Mouse (Mus musculus) embryonic facial prominence, embryonic 15.5 days (tissue): ENCODE measurements at regions not wholly inside any gene's neighbourhood (a gene's known extent, or its start where the extent isn't known, plus 50 kb on each side); places are given as distances from the start of the nearest gene placed in this dataset.
"Not testable (repeated sequence)": the region's sequence is repeated elsewhere in the genome, so short reads cannot be mapped to it uniquely, and the experiment has no call there.

Source experiments
- ATAC-seq: fragments of 200-750 bp; cut with Nextera tagmentation; 2 replicates; pipeline ENCODE4 v1.8.0; 2017; ENCODE audit warnings: low read depth, moderate TSS enrichment; ENCODE audit not compliant: insufficient number of reproducible peaks, low FRiP score, low TSS enrichment
- H3K27ac ChIP-seq: fragments of 300-500 bp; sonication (generic); replicated peaks from 2 replicates; pipeline ENCODE4 v1.5.1; 2015; ENCODE audit warnings: mild to moderate bottlenecking, inconsistent platforms
- H3K27me3 ChIP-seq: fragments of 300-500 bp; sonication (generic); 2 replicates; pipeline ENCODE4 v1.6.1; 2015; ENCODE audit warnings: inconsistent platforms
- H3K36me3 ChIP-seq: fragments of 300-500 bp; sonication (generic); 2 replicates; pipeline ENCODE4 v1.6.1; 2015; ENCODE audit warnings: mild to moderate bottlenecking, inconsistent platforms
- H3K4me1 ChIP-seq: fragments of 300-500 bp; sonication (generic); 2 replicates; pipeline ENCODE4 v1.6.1; 2015; ENCODE audit warnings: inconsistent platforms
- H3K4me2 ChIP-seq: fragments of 300-500 bp; sonication (generic); replicated peaks from 2 replicates; pipeline ENCODE4 v1.6.1; 2015; ENCODE audit warnings: mild to moderate bottlenecking, inconsistent platforms
- H3K4me3 ChIP-seq: fragments of 300-500 bp; sonication (generic); replicated peaks from 2 replicates; pipeline ENCODE4 v1.5.1; 2015; ENCODE audit warnings: mild to moderate bottlenecking, inconsistent platforms
- H3K9ac ChIP-seq: fragments of 300-500 bp; sonication (generic); 2 replicates; pipeline ENCODE4 v1.6.1; 2015; ENCODE audit warnings: inconsistent platforms
- H3K9me3 ChIP-seq: fragments of 300-500 bp; sonication (generic); replicated peaks from 2 replicates; pipeline ENCODE4 v1.6.1; 2016; ENCODE audit warnings: inconsistent platforms
- WGBS: fragments of 180-500 bp; shearing (Covaris S2); methylation state at CpG from one replicate; pipeline ENCODE4 v1.1.7; 2015; 5-methylcytosine and 5-hydroxymethylcytosine counted together

GRCm38 (mm10) chr9:91126630-91127245, 235.5 kb upstream of the Zic4 start:
- no peak overlapping the region for H3K4me3 ChIP-seq
- no peaks in the 10 kb centered on the region for H3K9me3 ChIP-seq
- H3K27me3 ChIP-seq: no peaks in the 10 kb centered on the region
- WGBS: 58% methylated on average over 8 of the region's 8 CpGs
- no peak overlapping the region for H3K4me2 ChIP-seq
- H3K4me1 ChIP-seq: no peaks in the 10 kb centered on the region
- no peak overlapping the region for H3K9ac ChIP-seq
- no peak overlapping the region for H3K27ac ChIP-seq
- H3K36me3 ChIP-seq: no peaks in the 10 kb centered on the region
- no peak for ATAC-seq

- H3K4me2 ChIP-seq, H3K27me3 ChIP-seq, H3K36me3 ChIP-seq, H3K4me3 ChIP-seq, H3K9ac ChIP-seq, H3K9me3 ChIP-seq, ATAC-seq, H3K4me1 ChIP-seq, H3K27ac ChIP-seq: not testable (repeated sequence)
- 28% methylated on average over 2 of the region's 2 CpGs for WGBS
These were observed 233.7 kb upstream of the Zic4 start for GRCm38 (mm10) chr9:91128491-91128890.

- Histone ChIP-seq H3K27me3 (no peaks in the 10 kb centered on the region), H3K27ac (no peak overlapping the region), H3K9ac (no peak overlapping the region), H3K4me2 (no peak overlapping the region), H3K4me3 (no peak overlapping the region), H3K9me3 (no peaks in the 10 kb centered on the region), H3K36me3 (no peaks in the 10 kb centered on the region), H3K4me1 (no peaks in the 10 kb centered on the region)
- 63% methylated on average over 13 of the region's 13 CpGs for WGBS
- ATAC-seq: no peak
These were observed 232.0 kb upstream of the Zic4 start for GRCm38 (mm10) chr9:91130111-91130720.

GRCm38 (mm10) chr9:91131415-91132255, 230.6 kb upstream of the Zic4 start:
- Histone ChIP-seq H3K9me3 (no peaks in the 10 kb centered on the region), H3K9ac (no peak overlapping the region), H3K27ac (no peak overlapping the region), H3K4me2 (no peak overlapping the region), H3K4me1 (no peaks in the 10 kb centered on the region), H3K36me3 (no peaks in the 10 kb centered on the region), H3K27me3 (no peaks in the 10 kb centered on the region), H3K4me3 (no peak overlapping the region)
- 56% methylated on average over 7 of the region's 7 CpGs for WGBS
- no peak for ATAC-seq

- Histone ChIP-seq H3K4me2 (no peak overlapping the region), H3K4me3 (no peak overlapping the region), H3K27me3 (no peaks in the 10 kb centered on the region), H3K36me3 (no peaks in the 10 kb centered on the region), H3K9me3 (no peaks in the 10 kb centered on the region), H3K9ac (no peak overlapping the region), H3K4me1 (no peaks in the 10 kb centered on the region), H3K27ac (no peak overlapping the region)
- no peak for ATAC-seq
- 59% methylated on average over 1 of the region's 1 CpGs for WGBS
These were observed 229.7 kb upstream of the Zic4 start for GRCm38 (mm10) chr9:91132531-91132930.

GRCm38 (mm10) chr9:91133256-91133920, 228.8 kb upstream of the Zic4 start:
- Histone ChIP-seq H3K36me3 (no peaks in the 10 kb centered on the region), H3K9ac (no peak overlapping the region), H3K4me1 (no peaks in the 10 kb centered on the region), H3K27ac (no peak overlapping the region), H3K4me2 (no peak overlapping the region), H3K9me3 (no peaks in the 10 kb centered on the region), H3K4me3 (no peak overlapping the region), H3K27me3 (no peaks in the 10 kb centered on the region)
- ATAC-seq: no peak
- WGBS: 77% methylated on average over 3 of the region's 3 CpGs

GRCm38 (mm10) chr9:91134325-91134724, 227.9 kb upstream of the Zic4 start:
- ATAC-seq: no peak
- Histone ChIP-seq H3K27me3 (no peaks in the 10 kb centered on the region), H3K36me3 (no peaks in the 10 kb centered on the region), H3K4me2 (no peak overlapping the region), H3K4me3 (no peak overlapping the region), H3K9ac (no peak overlapping the region), H3K4me1 (no peaks in the 10 kb centered on the region), H3K9me3 (no peaks in the 10 kb centered on the region), H3K27ac (no peak overlapping the region)
- WGBS: 88% methylated on average over 1 of the region's 1 CpGs

- Histone ChIP-seq H3K4me3 (no peak overlapping the region), H3K27ac (no peak overlapping the region), H3K4me1 (no peaks in the 10 kb centered on the region), H3K9ac (no peak overlapping the region), H3K36me3 (no peaks in the 10 kb centered on the region), H3K4me2 (no peak overlapping the region), H3K27me3 (no peaks in the 10 kb centered on the region), H3K9me3 (no peaks in the 10 kb centered on the region)
- WGBS: 72% methylated on average over 2 of the region's 2 CpGs
- no peak for ATAC-seq
These were observed 227.1 kb upstream of the Zic4 start for GRCm38 (mm10) chr9:91135107-91135506.

- Histone ChIP-seq H3K27ac (no peak overlapping the region), H3K4me3 (no peak overlapping the region), H3K36me3 (no peaks in the 10 kb centered on the region), H3K4me1 (no peaks in the 10 kb centered on the region), H3K9ac (no peak overlapping the region), H3K27me3 (no peaks in the 10 kb centered on the region), H3K4me2 (no peak overlapping the region), H3K9me3 (no peaks in the 10 kb centered on the region)
- no peak for ATAC-seq
- WGBS: 48% methylated on average over 1 of the region's 1 CpGs
These were observed 221.6 kb upstream of the Zic4 start for GRCm38 (mm10) chr9:91140651-91141050.

- Histone ChIP-seq H3K4me3 (no peak overlapping the region), H3K4me2 (no peak overlapping the region), H3K36me3 (no peaks in the 10 kb centered on the region), H3K4me1 (no peaks in the 10 kb centered on the region), H3K9me3 (no peaks in the 10 kb centered on the region), H3K9ac (no peak overlapping the region), H3K27me3 (no peaks in the 10 kb centered on the region), H3K27ac (no peak overlapping the region)
- WGBS: 92% methylated on average over 11 of the region's 11 CpGs
- ATAC-seq: no peak
These were observed 210.3 kb upstream of the Zic4 start for GRCm38 (mm10) chr9:91151893-91152292.

- Histone ChIP-seq H3K4me1 (no peaks in the 10 kb centered on the region), H3K9ac (no peak overlapping the region), H3K27me3 (no peaks in the 10 kb centered on the region), H3K36me3 (no peaks in the 10 kb centered on the region), H3K4me2 (no peak overlapping the region), H3K4me3 (no peak overlapping the region), H3K27ac (no peak overlapping the region), H3K9me3 (no peaks in the 10 kb centered on the region)
- ATAC-seq: no peak
- 69% methylated on average over 2 of the region's 2 CpGs for WGBS
These were observed 202.9 kb upstream of the Zic4 start for GRCm38 (mm10) chr9:91159311-91159710.
